In the genomic region with DNA sequence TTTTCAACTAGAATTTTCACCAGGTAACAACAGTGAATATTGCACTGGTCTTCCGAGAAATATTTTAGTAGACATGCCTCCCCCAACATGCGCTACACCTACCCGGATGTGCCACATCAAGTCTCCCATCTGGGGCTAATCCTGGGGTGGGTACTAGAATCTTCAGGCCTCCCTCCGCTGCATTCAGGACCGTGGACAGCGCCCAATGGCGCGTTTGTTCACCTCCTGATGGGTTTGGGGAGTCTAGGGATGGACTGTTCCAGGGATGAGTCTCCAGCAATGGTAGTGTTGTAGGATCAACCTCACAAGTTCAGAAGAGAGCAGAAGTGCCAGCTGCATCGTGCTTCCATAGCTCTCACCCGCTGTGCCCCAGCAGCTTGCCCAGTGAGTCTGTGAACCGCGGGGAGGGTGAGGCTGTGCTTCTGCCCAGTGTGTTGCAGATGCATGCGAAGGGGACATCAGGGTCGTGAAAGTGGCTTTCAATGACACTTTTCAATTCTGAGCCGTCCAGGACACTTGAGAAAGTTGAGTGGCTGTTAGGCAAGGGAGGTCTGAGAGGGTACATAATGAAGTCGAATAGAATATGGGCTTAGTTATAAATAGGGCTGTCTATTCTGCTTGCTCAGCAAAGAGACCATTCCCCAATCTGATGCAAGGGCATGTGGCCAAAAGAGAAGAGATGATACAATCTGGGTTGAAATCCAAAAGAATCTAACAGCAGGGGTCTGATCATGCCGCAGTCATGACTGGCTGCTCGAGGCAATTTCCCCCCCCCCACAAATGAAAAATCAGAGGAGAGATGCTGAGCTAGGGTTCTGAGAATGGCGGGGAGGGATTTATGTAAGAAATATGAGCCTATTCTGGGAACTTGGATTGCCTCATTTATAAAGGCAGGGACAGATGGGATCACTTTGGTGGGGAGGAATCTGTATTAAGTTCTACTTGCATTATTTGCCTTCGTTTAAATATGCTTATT, we compare ENCODE assay signal across 10 mouse cellular contexts.
A peak's percentile ranks its signal among the peaks of the same experiment; 100 is the strongest.
DNase-seq lines count a peak whose midpoint lies in the region; ATAC-seq lines count a peak whose summit lies in the region.
"Had no signal": no experiment of that assay in that cellular context is flagged by ENCODE, and none has a peak within 500 bp of the region (broad histone marks: within the 10 kb centered on the region; RNA-seq: fewer than 3 reads in every experiment).

No protein-coding gene starts in this region.

- no peak for ATAC-seq in forebrain, embryonic 15.5 days (replicated peaks)
- no peak for ATAC-seq in neural tube, embryonic 15.5 days (ENCODE audit: low FRiP score)
- ATAC-seq in erythroid progenitor cell, adult 5-6 weeks (replicated peaks; ENCODE audit: low FRiP score, poor library complexity, severe bottlenecking) = no peak

- 47% methylated on average over 20 of the region's 20 CpGs for WGBS in forebrain, embryonic 15.5 days
- WGBS in neural tube, embryonic 15.5 days = 47% methylated on average over 20 of the region's 20 CpGs

- H3K4me1 ChIP-seq in forebrain, embryonic 15.5 days = peaks cover 8% of the 10 kb centered on the region
- peaks cover 6% of the 10 kb centered on the region for H3K4me1 ChIP-seq in neural tube, embryonic 15.5 days

- no peak overlapping the region for H3K4me3 ChIP-seq in forebrain, embryonic 15.5 days
- H3K4me3 ChIP-seq in neural tube, embryonic 15.5 days (replicated peaks) = no peak overlapping the region

- H3K27me3 ChIP-seq in forebrain, embryonic 15.5 days = no peaks in the 10 kb centered on the region
- H3K27me3 ChIP-seq in neural tube, embryonic 15.5 days (replicated peaks) = no peaks in the 10 kb centered on the region

- peak; percentile 4 to 5 for DNase-seq in adrenal gland, postnatal 36 days
- no peak for DNase-seq in adrenal gland, adult 18-20 months (ENCODE audit: low spot score in 2 of 2)
- DNase-seq in lung, postnatal 10 days = peak; percentile 17
- no peak for DNase-seq in lung, adult 18-20 months
- DNase-seq in cerebellum, adult 18-20 months = no peak
- DNase-seq: kidney, adult 2 months; lung, adult 2 months had no signal

- H3K4me2 ChIP-seq in forebrain, embryonic 15.5 days (replicated peaks) = no peak overlapping the region
- no peak overlapping the region for H3K4me2 ChIP-seq in neural tube, embryonic 15.5 days

- no peaks in the 10 kb centered on the region for H3K36me3 ChIP-seq in forebrain, embryonic 15.5 days
- no peaks in the 10 kb centered on the region for H3K36me3 ChIP-seq in neural tube, embryonic 15.5 days

- H3K9me3 ChIP-seq in forebrain, embryonic 15.5 days = no peaks in the 10 kb centered on the region
- H3K9me3 ChIP-seq in neural tube, embryonic 15.5 days (replicated peaks) = no peaks in the 10 kb centered on the region

- no peak overlapping the region for H3K9ac ChIP-seq in forebrain, embryonic 15.5 days (replicated peaks)
- H3K9ac ChIP-seq in neural tube, embryonic 15.5 days (replicated peaks) = no peak overlapping the region

- H3K27ac ChIP-seq in forebrain, embryonic 15.5 days (replicated peaks) = peak overlapping the region; percentile 60
- H3K27ac ChIP-seq in neural tube, embryonic 15.5 days (replicated peaks) = peak overlapping the region; percentile 37

Comparison
In these comparisons a context has a peak if more than half of its experiments do, and no peak if none do; other contexts are left out.
1. DNase-seq: peak in adrenal gland, postnatal 36 days (2 of 2) and lung, postnatal 10 days (single experiment); none in adrenal gland, adult 18-20 months (0 of 2), lung, adult 18-20 months (0 of 2) and cerebellum, adult 18-20 months (0 of 2).